Mouse (Mus musculus) MEL (cell line): ENCODE results near the gene Dlk1. TPM values are rescaled to one million over a fixed set of nuclear protein-coding genes. Genes with fewer than 3 reads are reported as not detected.

ENCODE experiments used
- DNase-seq: peaks from one replicate; pipeline ENCODE4 v3.0.0; 2011; ENCODE audit warnings: low read depth, low spot score
- H3K27ac ChIP-seq: 2 replicates; pipeline ENCODE4 v1.5.1; 2012; ENCODE audit warnings: low read depth, mild to moderate bottlenecking, control low read depth, low read length, moderate library complexity; ENCODE audit not compliant: control insufficient read depth
- H3K27me3 ChIP-seq, 2 experiments: fragments of 150-350 bp in 1 of 2; sonication (generic) in 1 of 2; 2 replicates each; pipeline ENCODE4 v1.6.1; 2012; ENCODE audit warnings: low read length in 2 of 2, mild to moderate bottlenecking in 2 of 2, improper control_type of control experiment in 1 of 2, moderate library complexity in 1 of 2; ENCODE audit not compliant: insufficient read depth in 2 of 2, control insufficient read depth in 1 of 2
- H3K36me3 ChIP-seq, 2 experiments: 2 replicates each; pipeline ENCODE4 v1.6.1; 2012 to 2014; ENCODE audit warnings: low read length in 2 of 2, improper control_type of control experiment in 1 of 2, inconsistent platforms in 1 of 2, mild to moderate bottlenecking in 1 of 2; ENCODE audit not compliant: insufficient read depth in 2 of 2, control insufficient read depth in 1 of 2
- H3K4me1 ChIP-seq, 2 experiments: fragments of 150-350 bp in 1 of 2; sonication (generic) in 1 of 2; 2 replicates each; pipeline ENCODE4 v1.6.1; 2012; ENCODE audit warnings: low read length in 2 of 2, improper control_type of control experiment in 1 of 2, mild to moderate bottlenecking in 1 of 2; ENCODE audit not compliant: insufficient read depth in 2 of 2, control insufficient read depth in 1 of 2
- H3K4me3 ChIP-seq, 2 experiments: fragments of 150-350 bp in 1 of 2; sonication (generic) in 1 of 2; 2 replicates each; pipeline ENCODE4 v1.5.1; 2012; ENCODE audit warnings: low read depth in 2 of 2, low read length in 2 of 2, mild to moderate bottlenecking in 2 of 2, moderate library complexity in 2 of 2, control low read depth in 1 of 2, improper control_type of control experiment in 1 of 2; ENCODE audit not compliant: control insufficient read depth in 1 of 2, insufficient read depth in 1 of 2
- H3K79me2 ChIP-seq: 2 replicates; pipeline ENCODE4 v1.6.1; 2012; ENCODE audit warnings: mild to moderate bottlenecking, low read length, moderate library complexity; ENCODE audit not compliant: control insufficient read depth, poor library complexity, insufficient read depth
- H3K9ac ChIP-seq: 2 replicates; pipeline ENCODE4 v1.6.1; 2012; ENCODE audit warnings: low read depth, mild to moderate bottlenecking, control low read depth, low read length, moderate library complexity; ENCODE audit not compliant: control insufficient read depth, poor library complexity, severe bottlenecking
- H3K9me3 ChIP-seq: fragments of 150-350 bp; sonication (generic); replicated peaks from 2 replicates; pipeline ENCODE4 v1.6.1; 2012; ENCODE audit warnings: mild to moderate bottlenecking, low read length, improper control_type of control experiment, moderate library complexity; ENCODE audit not compliant: insufficient read depth
- CHD2 ChIP-seq: IDR thresholded peaks from 2 replicates; pipeline ENCODE4 v1.6.1; 2011; ENCODE audit warnings: low read length, improper control_type of control experiment
- E2F4 ChIP-seq: IDR thresholded peaks from 2 replicates; pipeline ENCODE4 v1.6.1; 2011; ENCODE audit warnings: low read depth, low read length, improper control_type of control experiment, borderline replicate concordance
- ELF1 ChIP-seq: IDR thresholded peaks from 2 replicates; pipeline ENCODE4 v1.6.1; 2014; ENCODE audit warnings: low read depth, mild to moderate bottlenecking, inconsistent platforms, low read length, improper control_type of control experiment, moderate library complexity
- EP300 ChIP-seq, 2 experiments: IDR thresholded peaks; 2 replicates each; pipeline ENCODE4 v1.6.1; 2011; ENCODE audit warnings: improper control_type of control experiment in 2 of 2, low read length in 2 of 2, low read depth in 1 of 2, mild to moderate bottlenecking in 1 of 2
- ETS1 ChIP-seq: IDR thresholded peaks from 2 replicates; pipeline ENCODE4 v1.6.1; 2012; ENCODE audit warnings: low read depth, mild to moderate bottlenecking, inconsistent platforms, low read length, improper control_type of control experiment, moderate library complexity
- HCFC1 ChIP-seq: IDR thresholded peaks from 2 replicates; pipeline ENCODE4 v1.6.1; 2012; ENCODE audit warnings: low read depth, mild to moderate bottlenecking, inconsistent platforms, low read length, improper control_type of control experiment, moderate library complexity
- MAFK ChIP-seq: IDR thresholded peaks from 2 replicates; pipeline ENCODE4 v1.6.1; 2011; ENCODE audit warnings: low read depth, mild to moderate bottlenecking, low read length, improper control_type of control experiment, borderline replicate concordance
- MAX ChIP-seq: IDR thresholded peaks from 2 replicates; pipeline ENCODE4 v1.6.1; 2011; ENCODE audit warnings: low read length, improper control_type of control experiment
- MAZ ChIP-seq: IDR thresholded peaks from 2 replicates; pipeline ENCODE4 v1.6.1; 2012; ENCODE audit warnings: low read depth, mild to moderate bottlenecking, inconsistent platforms, low read length, improper control_type of control experiment
- MEF2A ChIP-seq: IDR thresholded peaks from 2 replicates; pipeline ENCODE4 v1.6.1; 2014; ENCODE audit warnings: low read depth, mild to moderate bottlenecking, inconsistent platforms, low read length, improper control_type of control experiment; ENCODE audit not compliant: poor library complexity, insufficient replicate concordance, severe bottlenecking; ENCODE audit errors: extremely low read depth
- MXI1 ChIP-seq: IDR thresholded peaks from 2 replicates; pipeline ENCODE4 v1.6.1; 2011; ENCODE audit warnings: mild to moderate bottlenecking, low read depth, low read length, improper control_type of control experiment
- MYC ChIP-seq: IDR thresholded peaks from 2 replicates; pipeline ENCODE4 v1.6.1; 2011; ENCODE audit warnings: low read depth, mild to moderate bottlenecking, low read length, improper control_type of control experiment, moderate library complexity
- NELFE ChIP-seq: IDR thresholded peaks from 2 replicates; pipeline ENCODE4 v1.6.1; 2011; ENCODE audit warnings: low read depth, low read length, improper control_type of control experiment
- POLR2AphosphoS2 ChIP-seq: IDR thresholded peaks from 2 replicates; pipeline ENCODE4 v1.6.1; 2011; ENCODE audit warnings: low read length, improper control_type of control experiment
- POLR2AphosphoS5 ChIP-seq: IDR thresholded peaks from 2 replicates; pipeline ENCODE4 v1.6.1; 2012; ENCODE audit warnings: low read depth, borderline replicate concordance, mild to moderate bottlenecking, inconsistent platforms, low read length, moderate library complexity, mixed read lengths
- RCOR1 ChIP-seq: IDR thresholded peaks from 2 replicates; pipeline ENCODE4 v1.6.1; 2012; ENCODE audit warnings: low read depth, mild to moderate bottlenecking, inconsistent platforms, low read length, improper control_type of control experiment
- SIN3A ChIP-seq: IDR thresholded peaks from 2 replicates; pipeline ENCODE4 v1.6.1; 2012; ENCODE audit warnings: low read length, improper control_type of control experiment, inconsistent platforms
- TAL1 ChIP-seq: IDR thresholded peaks from 2 replicates; pipeline ENCODE4 v1.6.1; 2012; ENCODE audit warnings: mild to moderate bottlenecking, inconsistent platforms, low read length, moderate library complexity, mixed read lengths
- TBP ChIP-seq: IDR thresholded peaks from 2 replicates; pipeline ENCODE4 v1.8.0; 2011; ENCODE audit warnings: low read depth, low read length, improper control_type of control experiment
- TCF12 ChIP-seq: IDR thresholded peaks from 2 replicates; pipeline ENCODE4 v1.6.1; 2014; ENCODE audit warnings: low read depth, mild to moderate bottlenecking, inconsistent platforms, low read length, improper control_type of control experiment, moderate library complexity
- UBTF ChIP-seq: IDR thresholded peaks from 2 replicates; pipeline ENCODE4 v1.6.1; 2012; ENCODE audit warnings: low read depth, mild to moderate bottlenecking, inconsistent platforms, low read length, improper control_type of control experiment, moderate library complexity, borderline replicate concordance; ENCODE audit not compliant: insufficient read depth
- USF1 ChIP-seq: IDR thresholded peaks from 2 replicates; pipeline ENCODE4 v1.6.1; 2014; ENCODE audit warnings: low read depth, mild to moderate bottlenecking, inconsistent platforms, low read length, improper control_type of control experiment, moderate library complexity
- polyA plus RNA-seq, 2 experiments: library from polyadenylated mRNA; stranded (reverse) in 1 of 2; unstranded in 1 of 2; fragments of >175 nt in 1 of 2; fragments of >200 nt in 1 of 2; gene quantifications; 2 replicates each; pipeline versions ENCODE4 v1.2.1 to v1.2.4; 2012; ENCODE audit warnings: low replicate concordance in 2 of 2, low read depth in 1 of 2; ENCODE audit not compliant: insufficient read length in 2 of 2, insufficient read depth in 1 of 2, missing spikeins in 1 of 2
- total RNA-seq: library from RNA; depleted of rRNA; stranded (reverse); fragments of 300-350 nt; gene quantifications from 2 replicates; pipeline ENCODE4 v1.2.3, GENCODE M21; 2012

The Dlk1 gene
- total and polyA plus RNA-seq, 3 experiments = not detected

DNA sequence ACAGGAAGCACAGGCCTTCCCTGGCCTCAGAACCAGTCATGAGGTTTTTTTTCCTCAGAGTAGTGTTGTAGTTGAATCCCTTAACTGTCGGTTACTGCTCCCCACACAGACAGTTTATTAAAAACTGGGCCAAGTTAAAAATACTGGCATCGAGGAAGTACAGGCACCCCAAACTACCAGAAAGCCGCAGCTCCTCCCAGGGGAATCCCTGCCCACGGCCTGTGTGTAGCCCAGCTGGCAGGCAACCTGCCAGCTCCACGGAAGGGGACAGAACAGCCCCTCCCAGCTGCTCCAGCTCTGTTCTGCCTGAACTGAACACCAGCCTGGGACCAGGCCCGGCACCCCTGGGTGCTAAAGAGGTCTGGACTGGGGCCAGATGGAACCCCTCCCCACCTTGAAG lies 11.3 kb upstream of the Dlk1 start:
- Histone ChIP-seq H3K9me3 (no peaks in the 10 kb centered on the region), H3K4me3 (no peak overlapping the region), H3K27me3 (no peaks in the 10 kb centered on the region), H3K36me3 (peaks cover 0 to 21% of the 10 kb centered on the region in 2 experiments; a peak in 2 of 4 replicates), H3K9ac (peak overlapping the region; percentile 13; the same call in 1 of the 2 replicates), H3K79me2 (no peaks in the 10 kb centered on the region), H3K4me1 (peaks cover 8 to 46% of the 10 kb centered on the region in 2 experiments), H3K27ac (peak overlapping the region; percentile 57)
- TF ChIP-seq SIN3A (peak; percentile 43; the same call in 1 of the 2 replicates), ELF1 (no peak), ETS1 (peak; percentile 86), MAFK (no peak), EP300 (IDR thresholded peaks at IDR 0.05; ENCODE audit: low read depth in 1 of 2, low read length in 2 of 2) (peak in 1 of 2 experiments; percentile 49; a peak in 2 of 4 replicates), TCF12 (0 out of 2 replicates have a peak, but pooled peaks have one; percentile 22), RCOR1 (no peak)
- DNase-seq = peak; percentile 58

DNA sequence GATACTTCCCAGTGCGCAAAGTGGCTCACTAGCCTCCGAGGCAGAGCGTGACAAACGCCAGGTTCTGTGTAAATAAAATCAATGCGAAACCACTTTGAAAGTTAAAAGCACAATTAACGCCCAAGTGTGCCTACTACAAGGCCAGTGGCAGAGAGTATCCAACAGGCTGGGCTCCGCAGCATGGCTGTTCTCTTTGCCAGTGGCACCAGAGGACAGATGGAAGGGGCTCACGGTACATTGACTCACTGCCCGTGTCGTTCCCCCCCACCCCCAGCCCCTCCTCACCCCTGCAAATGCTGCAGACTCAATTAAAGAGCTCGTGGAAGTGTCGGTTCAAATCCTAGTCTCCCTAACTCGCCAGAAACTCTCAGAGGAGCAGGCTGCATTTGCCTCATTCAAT lies 10.5 kb upstream of the Dlk1 start:
- H3K36me3 ChIP-seq = peaks cover 0 to 19% of the 10 kb centered on the region in 2 experiments; a peak in 2 of 4 replicates
- no peaks in the 10 kb centered on the region for H3K27me3 ChIP-seq
- H3K9ac ChIP-seq = no peak overlapping the region
- no peak for TF ChIP-seq E2F4
- TF ChIP-seq UBTF = no peak
- no peak for TF ChIP-seq TAL1
- TF ChIP-seq NELFE = no peak
- TF ChIP-seq USF1 = no peak
- no peak for TF ChIP-seq TBP
- TF ChIP-seq ETS1 = no peak
- TF ChIP-seq MAZ = no peak
- no peak for TF ChIP-seq MAX
- no peak for TF ChIP-seq HCFC1
- TF ChIP-seq MEF2A = no peak
- no peak for TF ChIP-seq CHD2
- no peak for TF ChIP-seq MXI1
- TF ChIP-seq POLR2AphosphoS5 = no peak
- no peak for TF ChIP-seq ELF1
- TF ChIP-seq TCF12 = no peak
- TF ChIP-seq POLR2AphosphoS2 = no peak
- TF ChIP-seq MYC = no peak
- TF ChIP-seq, all 39 proteins: peak for 0
- H3K27ac ChIP-seq = no peak overlapping the region
- H3K9me3 ChIP-seq = no peaks in the 10 kb centered on the region
- no peak overlapping the region for H3K4me3 ChIP-seq
- peaks cover 8 to 41% of the 10 kb centered on the region in 2 experiments for H3K4me1 ChIP-seq
- no peak for DNase-seq
- H3K79me2 ChIP-seq = no peaks in the 10 kb centered on the region
